17 mouse cellular contexts compared by ENCODE assay signal in the genomic region with DNA sequence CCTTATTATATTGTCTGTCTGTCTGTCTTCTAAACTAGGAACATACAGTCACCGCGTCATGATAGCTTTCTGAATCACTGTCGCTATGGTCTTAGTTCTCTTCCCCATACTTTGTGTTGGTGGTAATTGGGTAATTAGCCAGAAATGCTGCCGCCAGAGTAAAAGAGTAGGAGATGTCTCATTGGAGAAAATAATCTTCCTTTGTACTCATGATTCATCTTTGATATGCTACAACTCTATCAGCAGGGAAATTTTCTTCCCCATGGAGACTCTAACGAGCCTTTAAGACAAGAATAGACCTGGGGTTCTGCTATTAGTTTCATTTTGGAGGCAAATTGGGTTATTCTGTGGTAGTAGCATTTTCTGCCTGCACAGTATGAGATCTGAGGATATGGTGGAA.
DNase-seq lines count a peak whose midpoint lies in the region; ATAC-seq and TF ChIP-seq lines count a peak whose summit lies in the region.
"Had no signal": no experiment of that assay in that cellular context is flagged by ENCODE, and none has a peak within 500 bp of the region (broad histone marks: within the 10 kb centered on the region; RNA-seq: fewer than 3 reads in every experiment).

No protein-coding gene starts in this region.

- no peak overlapping the region for H3K9ac ChIP-seq in forebrain, embryonic 13.5 days
- H3K9ac ChIP-seq in midbrain, embryonic 14.5 days (replicated peaks; ENCODE audit: low read length): no peak overlapping the region
- H3K9ac ChIP-seq in midbrain, embryonic 15.5 days: no peak overlapping the region
- H3K9ac ChIP-seq in forebrain, postnatal 0 days: no peak overlapping the region
- H3K9ac ChIP-seq: intestine, embryonic 15.5 days; liver, embryonic 13.5 days had no signal

- peaks cover 17% of the 10 kb centered on the region; the same call in 1 of the 2 replicates for H3K4me1 ChIP-seq in forebrain, embryonic 13.5 days
- H3K4me1 ChIP-seq in forebrain, embryonic 10.5 days: peaks cover 54% of the 10 kb centered on the region
- peaks cover 12% of the 10 kb centered on the region for H3K4me1 ChIP-seq in midbrain, embryonic 14.5 days (ENCODE audit: control insufficient read depth, insufficient read depth, low read length)
- peaks cover 18% of the 10 kb centered on the region for H3K4me1 ChIP-seq in midbrain, embryonic 15.5 days
- H3K4me1 ChIP-seq in embryonic facial prominence, embryonic 10.5 days: peaks cover 64% of the 10 kb centered on the region
- H3K4me1 ChIP-seq in forebrain, postnatal 0 days (ENCODE audit: insufficient read depth): peaks cover 5% of the 10 kb centered on the region; the same call in 1 of the 2 replicates
- H3K4me1 ChIP-seq: heart, embryonic 10.5 days; megakaryocyte, embryonic 14.5 days had no signal

- no peak for TF ChIP-seq CTCF in forebrain, postnatal 0 days (IDR thresholded peaks at IDR 0.05; ENCODE audit: low read depth)

- no peak overlapping the region for H3K4me3 ChIP-seq in forebrain, embryonic 13.5 days
- H3K4me3 ChIP-seq in forebrain, embryonic 10.5 days: no peak overlapping the region
- H3K4me3 ChIP-seq in midbrain, embryonic 14.5 days (replicated peaks; ENCODE audit: low read depth, low read length): no peak overlapping the region
- no peak overlapping the region for H3K4me3 ChIP-seq in midbrain, embryonic 15.5 days
- H3K4me3 ChIP-seq in embryonic facial prominence, embryonic 10.5 days: no peak overlapping the region
- H3K4me3 ChIP-seq in forebrain, postnatal 0 days (ENCODE audit: low read depth, low read length): no peak overlapping the region
- H3K4me3 ChIP-seq: heart, embryonic 10.5 days; intestine, embryonic 15.5 days; liver, embryonic 13.5 days; megakaryocyte, embryonic 14.5 days had no signal

- no peak overlapping the region for H3K4me2 ChIP-seq in forebrain, embryonic 13.5 days
- H3K4me2 ChIP-seq in midbrain, embryonic 14.5 days (ENCODE audit: low read length): no peak overlapping the region
- no peak overlapping the region for H3K4me2 ChIP-seq in midbrain, embryonic 15.5 days
- H3K4me2 ChIP-seq in forebrain, postnatal 0 days (ENCODE audit: low read depth): no peak overlapping the region; the same call in 1 of the 2 replicates
- H3K4me2 ChIP-seq: intestine, embryonic 15.5 days; liver, embryonic 13.5 days had no signal

- 0 out of 2 replicates have a peak, but pooled peaks have one; percentile 11 for ATAC-seq in forebrain, embryonic 13.5 days
- no peak for ATAC-seq in midbrain, embryonic 14.5 days (ENCODE audit: low FRiP score, low TSS enrichment)
- no peak for ATAC-seq in midbrain, embryonic 15.5 days (replicated peaks)
- peak; percentile 20; the same call in 1 of the 2 replicates for ATAC-seq in forebrain, postnatal 0 days
- no peak for ATAC-seq in monocyte, adult 5-6 weeks (replicated peaks; ENCODE audit: insufficient number of reproducible peaks, low FRiP score, low TSS enrichment, poor library complexity, severe bottlenecking)
- ATAC-seq: intestine, embryonic 15.5 days had no signal

- 20% methylated on average over 5 of the region's 5 CpGs for WGBS in forebrain, embryonic 13.5 days
- WGBS in forebrain, embryonic 10.5 days: 41% methylated on average over 5 of the region's 5 CpGs
- WGBS in midbrain, embryonic 14.5 days: 70% methylated on average over 5 of the region's 5 CpGs
- 55% methylated on average over 5 of the region's 5 CpGs for WGBS in midbrain, embryonic 15.5 days
- 48% methylated on average over 5 of the region's 5 CpGs for WGBS in embryonic facial prominence, embryonic 10.5 days
- WGBS in forebrain, postnatal 0 days: 19% methylated on average over 5 of the region's 5 CpGs

- no peak for DNase-seq in forebrain, embryonic 10.5 days (ENCODE audit: extremely low spot score, low spot score)
- DNase-seq in midbrain, embryonic 14.5 days: no peak
- DNase-seq in embryonic facial prominence, embryonic 10.5 days (ENCODE audit: low spot score): no peak
- DNase-seq in forebrain, postnatal 0 days: no peak
- no peak for DNase-seq in lung, postnatal 4 days
- DNase-seq: B cell, adult 2 months; gastrocnemius, postnatal 36 days; heart, postnatal 14 days; kidney, postnatal 10 days; liver, embryonic 13.5 days; thymus, adult 2 months had no signal

- H3K27ac ChIP-seq in forebrain, embryonic 13.5 days: no peak overlapping the region
- no peak overlapping the region for H3K27ac ChIP-seq in forebrain, embryonic 10.5 days
- peak overlapping the region; percentile 1; the same call in 1 of the 2 replicates for H3K27ac ChIP-seq in midbrain, embryonic 14.5 days (replicated peaks; ENCODE audit: low read depth, low read length)
- no peak overlapping the region for H3K27ac ChIP-seq in midbrain, embryonic 15.5 days
- H3K27ac ChIP-seq in embryonic facial prominence, embryonic 10.5 days (replicated peaks): peak overlapping the region; percentile 70
- 0 out of 2 replicates have a peak overlapping the region, but pooled peaks have one; percentile 16 for H3K27ac ChIP-seq in forebrain, postnatal 0 days (ENCODE audit: low read depth, low read length)
- H3K27ac ChIP-seq: heart, embryonic 10.5 days; intestine, embryonic 15.5 days; liver, embryonic 13.5 days had no signal

- H3K27me3 ChIP-seq in forebrain, embryonic 13.5 days: no peaks in the 10 kb centered on the region
- no peaks in the 10 kb centered on the region for H3K27me3 ChIP-seq in forebrain, embryonic 10.5 days (ENCODE audit: poor library complexity, severe bottlenecking)
- no peaks in the 10 kb centered on the region for H3K27me3 ChIP-seq in midbrain, embryonic 14.5 days (ENCODE audit: control insufficient read depth, insufficient read depth, low read length)
- no peaks in the 10 kb centered on the region for H3K27me3 ChIP-seq in midbrain, embryonic 15.5 days (replicated peaks)
- no peaks in the 10 kb centered on the region for H3K27me3 ChIP-seq in embryonic facial prominence, embryonic 10.5 days (replicated peaks; ENCODE audit: low read depth, poor library complexity, severe bottlenecking)
- no peaks in the 10 kb centered on the region for H3K27me3 ChIP-seq in forebrain, postnatal 0 days (ENCODE audit: insufficient read depth, low read length)
- H3K27me3 ChIP-seq: intestine, embryonic 15.5 days; liver, embryonic 13.5 days; megakaryocyte, embryonic 14.5 days had no signal

- no peaks in the 10 kb centered on the region for H3K36me3 ChIP-seq in forebrain, embryonic 13.5 days (ENCODE audit: poor library complexity, severe bottlenecking)
- no peaks in the 10 kb centered on the region for H3K36me3 ChIP-seq in forebrain, embryonic 10.5 days (replicated peaks)
- H3K36me3 ChIP-seq in midbrain, embryonic 14.5 days (ENCODE audit: control insufficient read depth, insufficient read depth, low read length): no peaks in the 10 kb centered on the region
- H3K36me3 ChIP-seq in midbrain, embryonic 15.5 days (replicated peaks): no peaks in the 10 kb centered on the region
- no peaks in the 10 kb centered on the region for H3K36me3 ChIP-seq in embryonic facial prominence, embryonic 10.5 days (replicated peaks)
- no peaks in the 10 kb centered on the region for H3K36me3 ChIP-seq in forebrain, postnatal 0 days (ENCODE audit: insufficient read depth)
- H3K36me3 ChIP-seq: heart, embryonic 10.5 days; intestine, embryonic 15.5 days; liver, embryonic 13.5 days had no signal

- H3K9me3 ChIP-seq in forebrain, embryonic 13.5 days (replicated peaks): no peaks in the 10 kb centered on the region
- H3K9me3 ChIP-seq in forebrain, embryonic 10.5 days: no peaks in the 10 kb centered on the region
- no peaks in the 10 kb centered on the region for H3K9me3 ChIP-seq in midbrain, embryonic 14.5 days (ENCODE audit: control insufficient read depth, low read length)
- H3K9me3 ChIP-seq in midbrain, embryonic 15.5 days: no peaks in the 10 kb centered on the region
- no peaks in the 10 kb centered on the region for H3K9me3 ChIP-seq in embryonic facial prominence, embryonic 10.5 days
- H3K9me3 ChIP-seq in forebrain, postnatal 0 days (ENCODE audit: low read length): no peaks in the 10 kb centered on the region
- H3K9me3 ChIP-seq: heart, embryonic 10.5 days; intestine, embryonic 15.5 days; liver, embryonic 13.5 days had no signal

Comparison
In these comparisons a context has a peak if more than half of its experiments do, and no peak if none do; other contexts are left out.
1. H3K27ac ChIP-seq: peak in midbrain, embryonic 14.5 days (single experiment), embryonic facial prominence, embryonic 10.5 days (single experiment) and forebrain, postnatal 0 days (single experiment); none in forebrain, embryonic 13.5 days (single experiment), forebrain, embryonic 10.5 days (single experiment) and midbrain, embryonic 15.5 days (single experiment).
2. ATAC-seq: peak in forebrain, embryonic 13.5 days (single experiment) and forebrain, postnatal 0 days (single experiment); none in midbrain, embryonic 14.5 days (single experiment), midbrain, embryonic 15.5 days (single experiment) and monocyte, adult 5-6 weeks (single experiment).